Mouse (Mus musculus) embryonic facial prominence, embryonic 11.5 days (tissue): ENCODE measurements around the gene Sh2d6. TPM values are rescaled to one million over a fixed set of nuclear protein-coding genes. Genes with fewer than 3 reads are reported as not detected.

Source experiments
- polyA plus RNA-seq: library from polyadenylated mRNA; unstranded; fragments of >200 nt; fragmentation: Nextera tagmentation; extraction: Ambion mirVana; gene quantifications from 2 replicates; pipeline ENCODE4 v1.2.1, GENCODE M21; 2014

Gene Sh2d6
- polyA plus RNA-seq, 1 experiment from 2014 or later: not detected

Other genes with a start within 250 kb of the Sh2d6 start
- not detected in 2 replicates for gene Sftpb, start 217.1 kb downstream of the Sh2d6 start, polyA plus RNA-seq
- gene Usp39, start 176.5 kb downstream of the Sh2d6 start, polyA plus RNA-seq: 107 and 111 TPM in 2 replicates
- gene 0610030E20Rik, start 174.4 kb downstream of the Sh2d6 start, polyA plus RNA-seq: 16.4 and 19.8 TPM in 2 replicates
- gene Tmem150a, start 166.3 kb downstream of the Sh2d6 start, polyA plus RNA-seq: 7.9 and 9.0 TPM in 2 replicates
- gene Rnf181, start 154.8 kb downstream of the Sh2d6 start, polyA plus RNA-seq: 95.1 and 96.7 TPM in 2 replicates
- gene Vamp5, start 141.2 kb downstream of the Sh2d6 start, polyA plus RNA-seq: 13.5 and 15.8 TPM in 2 replicates
- 69.6 and 75.6 TPM in 2 replicates for gene Vamp8, start 131.0 kb downstream of the Sh2d6 start, polyA plus RNA-seq
- 12.4 and 15.7 TPM in 2 replicates for gene Ggcx, start 107.4 kb downstream of the Sh2d6 start, polyA plus RNA-seq
- 503 and 527 TPM in 2 replicates for gene Mat2a, start 82.1 kb downstream of the Sh2d6 start, polyA plus RNA-seq
- 17.5 and 20.8 TPM in 2 replicates for gene Capg, start 22.7 kb upstream of the Sh2d6 start, polyA plus RNA-seq
- 16.4 and 17.2 TPM in 2 replicates for gene Elmod3, start 76.7 kb upstream of the Sh2d6 start, polyA plus RNA-seq
- 9.5 and 10.1 TPM in 2 replicates for gene Retsat, start 76.8 kb upstream of the Sh2d6 start, polyA plus RNA-seq
- 31.8 and 35.1 TPM in 2 replicates for gene Tgoln1, start 95.3 kb upstream of the Sh2d6 start, polyA plus RNA-seq